Mouse (Mus musculus): ENCODE measurements around the gene Nf1.

The Nf1 gene

GRCm38 (mm10) chr11:79584191-79584590 is 244.7 kb downstream of the Nf1 start:
- in situ Hi-C loops (cut with MboI) = loop anchor here (5.0 to 25.0 kb wide), 2 partner anchors 103 to 328 kb away; no protein-coding TSS in a partner anchor

- in situ Hi-C loops (cut with MboI) = loop anchor here (25.0 kb wide), 1 partner anchor 323 kb away; no protein-coding TSS in a partner anchor
These were observed 250.0 kb downstream of the Nf1 start for GRCm38 (mm10) chr11:79589317-79590075.

GRCm38 (mm10) chr11:79590664-79591590 is 251.4 kb downstream of the Nf1 start, which contains the start of gene Rab11fip4:
Rab11fip4 (plus strand) TSS chr11:79591212.
- in situ Hi-C loops (cut with MboI) = loop anchor here (25.0 kb wide), 1 partner anchor 321 kb away; no protein-coding TSS in a partner anchor

- in situ Hi-C loops (cut with MboI) = loop anchor here (25.0 kb wide), 1 partner anchor 321 kb away; no protein-coding TSS in a partner anchor
These were observed 252.1 kb downstream of the Nf1 start for GRCm38 (mm10) chr11:79591591-79591975.

GRCm38 (mm10) chr11:79593495-79593894 is 254.0 kb downstream of the Nf1 start:
- in situ Hi-C loops (cut with MboI) = loop anchor here (25.0 kb wide), 1 partner anchor 319 kb away; no protein-coding TSS in a partner anchor

GRCm38 (mm10) chr11:79610454-79610853 is 271.0 kb downstream of the Nf1 start:
- in situ Hi-C loops (cut with MboI) = no loop called here

- in situ Hi-C loops (cut with MboI) = no loop called here
These were observed 271.6 kb downstream of the Nf1 start for GRCm38 (mm10) chr11:79611011-79611666.

GRCm38 (mm10) chr11:79612046-79612600 is 272.6 kb downstream of the Nf1 start:
- in situ Hi-C loops (cut with MboI) = no loop called here

GRCm38 (mm10) chr11:79613084-79613483 is 273.6 kb downstream of the Nf1 start:
- in situ Hi-C loops (cut with MboI) = no loop called here

GRCm38 (mm10) chr11:79613711-79614110 is 274.2 kb downstream of the Nf1 start:
- in situ Hi-C loops (cut with MboI) = no loop called here

- in situ Hi-C loops (cut with MboI) = no loop called here
These were observed 275.4 kb downstream of the Nf1 start for GRCm38 (mm10) chr11:79614880-79615279.

- in situ Hi-C loops (cut with MboI) = no loop called here
These were observed 276.4 kb downstream of the Nf1 start for GRCm38 (mm10) chr11:79615871-79616270.

GRCm38 (mm10) chr11:79617991-79618390 is 278.5 kb downstream of the Nf1 start:
- in situ Hi-C loops (cut with MboI) = no loop called here

- in situ Hi-C loops (cut with MboI) = loop anchor here (10.0 kb wide), 1 partner anchor 62 kb away; no protein-coding TSS in a partner anchor
These were observed 283.5 kb downstream of the Nf1 start for GRCm38 (mm10) chr11:79623029-79623428.

GRCm38 (mm10) chr11:79624801-79625302 is 285.4 kb downstream of the Nf1 start:
- in situ Hi-C loops (cut with MboI) = loop anchor here (10.0 kb wide), 1 partner anchor 60 kb away; no protein-coding TSS in a partner anchor

- in situ Hi-C loops (cut with MboI) = loop anchor here (10.0 kb wide), 1 partner anchor 56 kb away; no protein-coding TSS in a partner anchor
These were observed 289.2 kb downstream of the Nf1 start for GRCm38 (mm10) chr11:79628716-79629115.

- in situ Hi-C loops (cut with MboI) = loop anchor here (10.0 kb wide), 1 partner anchor 55 kb away; no protein-coding TSS in a partner anchor
These were observed 290.4 kb downstream of the Nf1 start for GRCm38 (mm10) chr11:79629752-79630374.

GRCm38 (mm10) chr11:79630521-79630920 is 291.0 kb downstream of the Nf1 start:
- in situ Hi-C loops (cut with MboI) = no loop called here
